Mouse (Mus musculus) MEL (cell line): ENCODE results near the gene Tmem164. TPM values are rescaled to one million over a fixed set of nuclear protein-coding genes. Genes with fewer than 3 reads are reported as not detected.

Experiments used
- DNase-seq: peaks from one replicate; pipeline ENCODE4 v3.0.0; 2011; ENCODE audit warnings: low read depth, low spot score
- H3K27ac ChIP-seq: 2 replicates; pipeline ENCODE4 v1.5.1; 2012; ENCODE audit warnings: low read depth, mild to moderate bottlenecking, control low read depth, low read length, moderate library complexity; ENCODE audit not compliant: control insufficient read depth
- H3K27me3 ChIP-seq, 2 experiments: fragments of 150-350 bp in 1 of 2; sonication (generic) in 1 of 2; 2 replicates each; pipeline ENCODE4 v1.6.1; 2012; ENCODE audit warnings: low read length in 2 of 2, mild to moderate bottlenecking in 2 of 2, improper control_type of control experiment in 1 of 2, moderate library complexity in 1 of 2; ENCODE audit not compliant: insufficient read depth in 2 of 2, control insufficient read depth in 1 of 2
- H3K36me3 ChIP-seq, 2 experiments: 2 replicates each; pipeline ENCODE4 v1.6.1; 2012 to 2014; ENCODE audit warnings: low read length in 2 of 2, improper control_type of control experiment in 1 of 2, inconsistent platforms in 1 of 2, mild to moderate bottlenecking in 1 of 2; ENCODE audit not compliant: insufficient read depth in 2 of 2, control insufficient read depth in 1 of 2
- H3K4me1 ChIP-seq, 2 experiments: fragments of 150-350 bp in 1 of 2; sonication (generic) in 1 of 2; 2 replicates each; pipeline ENCODE4 v1.6.1; 2012; ENCODE audit warnings: low read length in 2 of 2, improper control_type of control experiment in 1 of 2, mild to moderate bottlenecking in 1 of 2; ENCODE audit not compliant: insufficient read depth in 2 of 2, control insufficient read depth in 1 of 2
- H3K4me3 ChIP-seq, 2 experiments: fragments of 150-350 bp in 1 of 2; sonication (generic) in 1 of 2; 2 replicates each; pipeline ENCODE4 v1.5.1; 2012; ENCODE audit warnings: low read depth in 2 of 2, low read length in 2 of 2, mild to moderate bottlenecking in 2 of 2, moderate library complexity in 2 of 2, control low read depth in 1 of 2, improper control_type of control experiment in 1 of 2; ENCODE audit not compliant: control insufficient read depth in 1 of 2, insufficient read depth in 1 of 2
- H3K79me2 ChIP-seq: 2 replicates; pipeline ENCODE4 v1.6.1; 2012; ENCODE audit warnings: mild to moderate bottlenecking, low read length, moderate library complexity; ENCODE audit not compliant: control insufficient read depth, poor library complexity, insufficient read depth
- H3K9ac ChIP-seq: 2 replicates; pipeline ENCODE4 v1.6.1; 2012; ENCODE audit warnings: low read depth, mild to moderate bottlenecking, control low read depth, low read length, moderate library complexity; ENCODE audit not compliant: control insufficient read depth, poor library complexity, severe bottlenecking
- H3K9me3 ChIP-seq: fragments of 150-350 bp; sonication (generic); replicated peaks from 2 replicates; pipeline ENCODE4 v1.6.1; 2012; ENCODE audit warnings: mild to moderate bottlenecking, low read length, improper control_type of control experiment, moderate library complexity; ENCODE audit not compliant: insufficient read depth
- CHD1 ChIP-seq: IDR thresholded peaks from 2 replicates; pipeline ENCODE4 v1.6.1; 2012; ENCODE audit warnings: low read depth, mild to moderate bottlenecking, inconsistent platforms, low read length, improper control_type of control experiment
- CHD2 ChIP-seq: IDR thresholded peaks from 2 replicates; pipeline ENCODE4 v1.6.1; 2011; ENCODE audit warnings: low read length, improper control_type of control experiment
- CTCF ChIP-seq, 3 experiments: IDR thresholded peaks in 2 of 3; conservative IDR thresholded peaks in 1 of 3; 2 replicates each; pipeline ENCODE4 v1.5.1; 2011 to 2012; ENCODE audit warnings: low read length in 3 of 3, low read depth in 2 of 3, mild to moderate bottlenecking in 2 of 3, improper control_type of control experiment in 1 of 3, inconsistent platforms in 1 of 3, mixed read lengths in 1 of 3, moderate library complexity in 1 of 3; ENCODE audit not compliant: control insufficient read depth in 1 of 3, insufficient read depth in 1 of 3, poor library complexity in 1 of 3, severe bottlenecking in 1 of 3
- E2F4 ChIP-seq: IDR thresholded peaks from 2 replicates; pipeline ENCODE4 v1.6.1; 2011; ENCODE audit warnings: low read depth, low read length, improper control_type of control experiment, borderline replicate concordance
- ELF1 ChIP-seq: IDR thresholded peaks from 2 replicates; pipeline ENCODE4 v1.6.1; 2014; ENCODE audit warnings: low read depth, mild to moderate bottlenecking, inconsistent platforms, low read length, improper control_type of control experiment, moderate library complexity
- EP300 ChIP-seq, 2 experiments: IDR thresholded peaks; 2 replicates each; pipeline ENCODE4 v1.6.1; 2011; ENCODE audit warnings: improper control_type of control experiment in 2 of 2, low read length in 2 of 2, low read depth in 1 of 2, mild to moderate bottlenecking in 1 of 2
- ETS1 ChIP-seq: IDR thresholded peaks from 2 replicates; pipeline ENCODE4 v1.6.1; 2012; ENCODE audit warnings: low read depth, mild to moderate bottlenecking, inconsistent platforms, low read length, improper control_type of control experiment, moderate library complexity
- GABPA ChIP-seq: IDR thresholded peaks from 2 replicates; pipeline ENCODE4 v1.6.1; 2012; ENCODE audit warnings: low read depth, mild to moderate bottlenecking, inconsistent platforms, low read length, improper control_type of control experiment, moderate library complexity
- GATA1 ChIP-seq: IDR thresholded peaks from 2 replicates; pipeline ENCODE4 v1.6.1; 2011; ENCODE audit warnings: low read depth, low read length, improper control_type of control experiment
- HCFC1 ChIP-seq: IDR thresholded peaks from 2 replicates; pipeline ENCODE4 v1.6.1; 2012; ENCODE audit warnings: low read depth, mild to moderate bottlenecking, inconsistent platforms, low read length, improper control_type of control experiment, moderate library complexity
- JUND ChIP-seq: IDR thresholded peaks from 2 replicates; pipeline ENCODE4 v1.6.1; 2011; ENCODE audit warnings: low read depth, mild to moderate bottlenecking, improper control_type of control experiment, low read length
- KAT2A ChIP-seq: conservative IDR thresholded peaks from 2 replicates; pipeline ENCODE4 v1.6.1; 2012; ENCODE audit warnings: low read depth, low read length, improper control_type of control experiment, inconsistent platforms
- MAFK ChIP-seq: IDR thresholded peaks from 2 replicates; pipeline ENCODE4 v1.6.1; 2011; ENCODE audit warnings: low read depth, mild to moderate bottlenecking, low read length, improper control_type of control experiment, borderline replicate concordance
- MAX ChIP-seq: IDR thresholded peaks from 2 replicates; pipeline ENCODE4 v1.6.1; 2011; ENCODE audit warnings: low read length, improper control_type of control experiment
- MAZ ChIP-seq: IDR thresholded peaks from 2 replicates; pipeline ENCODE4 v1.6.1; 2012; ENCODE audit warnings: low read depth, mild to moderate bottlenecking, inconsistent platforms, low read length, improper control_type of control experiment
- MEF2A ChIP-seq: IDR thresholded peaks from 2 replicates; pipeline ENCODE4 v1.6.1; 2014; ENCODE audit warnings: low read depth, mild to moderate bottlenecking, inconsistent platforms, low read length, improper control_type of control experiment; ENCODE audit not compliant: poor library complexity, insufficient replicate concordance, severe bottlenecking; ENCODE audit errors: extremely low read depth
- MXI1 ChIP-seq: IDR thresholded peaks from 2 replicates; pipeline ENCODE4 v1.6.1; 2011; ENCODE audit warnings: mild to moderate bottlenecking, low read depth, low read length, improper control_type of control experiment
- MYB ChIP-seq: IDR thresholded peaks from 2 replicates; pipeline ENCODE4 v1.6.1; 2011; ENCODE audit warnings: mild to moderate bottlenecking, low read depth, low read length, improper control_type of control experiment
- MYC ChIP-seq: IDR thresholded peaks from 2 replicates; pipeline ENCODE4 v1.6.1; 2011; ENCODE audit warnings: low read depth, mild to moderate bottlenecking, low read length, improper control_type of control experiment, moderate library complexity
- NELFE ChIP-seq: IDR thresholded peaks from 2 replicates; pipeline ENCODE4 v1.6.1; 2011; ENCODE audit warnings: low read depth, low read length, improper control_type of control experiment
- NRF1 ChIP-seq: IDR thresholded peaks from 2 replicates; pipeline ENCODE4 v1.6.1; 2014; ENCODE audit warnings: low read depth, mild to moderate bottlenecking, inconsistent platforms, low read length, improper control_type of control experiment, moderate library complexity; ENCODE audit not compliant: poor library complexity, insufficient read depth, severe bottlenecking
- POLR2A ChIP-seq, 2 experiments: IDR thresholded peaks; 2 replicates each; pipeline ENCODE4 v1.6.1; 2011 to 2012; ENCODE audit warnings: low read length in 2 of 2, mild to moderate bottlenecking in 2 of 2, control low read depth in 1 of 2, improper control_type of control experiment in 1 of 2, low read depth in 1 of 2, moderate library complexity in 1 of 2; ENCODE audit not compliant: control insufficient read depth in 1 of 2, insufficient read depth in 1 of 2, poor library complexity in 1 of 2
- POLR2AphosphoS5 ChIP-seq: IDR thresholded peaks from 2 replicates; pipeline ENCODE4 v1.6.1; 2012; ENCODE audit warnings: low read depth, borderline replicate concordance, mild to moderate bottlenecking, inconsistent platforms, low read length, moderate library complexity, mixed read lengths
- RAD21 ChIP-seq: IDR thresholded peaks from 2 replicates; pipeline ENCODE4 v1.6.1; 2011; ENCODE audit warnings: mild to moderate bottlenecking, low read depth, low read length, improper control_type of control experiment
- RCOR1 ChIP-seq: IDR thresholded peaks from 2 replicates; pipeline ENCODE4 v1.6.1; 2012; ENCODE audit warnings: low read depth, mild to moderate bottlenecking, inconsistent platforms, low read length, improper control_type of control experiment
- SIN3A ChIP-seq: IDR thresholded peaks from 2 replicates; pipeline ENCODE4 v1.6.1; 2012; ENCODE audit warnings: low read length, improper control_type of control experiment, inconsistent platforms
- SMC3 ChIP-seq: IDR thresholded peaks from 2 replicates; pipeline ENCODE4 v1.6.1; 2011; ENCODE audit warnings: low read depth, low read length, improper control_type of control experiment
- TAL1 ChIP-seq: IDR thresholded peaks from 2 replicates; pipeline ENCODE4 v1.6.1; 2012; ENCODE audit warnings: mild to moderate bottlenecking, inconsistent platforms, low read length, moderate library complexity, mixed read lengths
- TCF12 ChIP-seq: IDR thresholded peaks from 2 replicates; pipeline ENCODE4 v1.6.1; 2014; ENCODE audit warnings: low read depth, mild to moderate bottlenecking, inconsistent platforms, low read length, improper control_type of control experiment, moderate library complexity
- UBTF ChIP-seq: IDR thresholded peaks from 2 replicates; pipeline ENCODE4 v1.6.1; 2012; ENCODE audit warnings: low read depth, mild to moderate bottlenecking, inconsistent platforms, low read length, improper control_type of control experiment, moderate library complexity, borderline replicate concordance; ENCODE audit not compliant: insufficient read depth
- USF1 ChIP-seq: IDR thresholded peaks from 2 replicates; pipeline ENCODE4 v1.6.1; 2014; ENCODE audit warnings: low read depth, mild to moderate bottlenecking, inconsistent platforms, low read length, improper control_type of control experiment, moderate library complexity
- USF2 ChIP-seq, 2 experiments: IDR thresholded peaks; 2 replicates each; pipeline ENCODE4 v1.6.1; 2011 to 2012; ENCODE audit warnings: improper control_type of control experiment in 2 of 2, low read length in 2 of 2, borderline replicate concordance in 1 of 2, inconsistent platforms in 1 of 2, low read depth in 1 of 2, mild to moderate bottlenecking in 1 of 2; ENCODE audit not compliant: insufficient read depth in 1 of 2
- ZC3H11A ChIP-seq: IDR thresholded peaks from 2 replicates; pipeline ENCODE4 v1.6.1; 2012; ENCODE audit warnings: low read depth, mild to moderate bottlenecking, inconsistent platforms, low read length, improper control_type of control experiment
- ZKSCAN1 ChIP-seq: IDR thresholded peaks from 2 replicates; pipeline ENCODE4 v1.6.1; 2012; ENCODE audit warnings: low read depth, mild to moderate bottlenecking, inconsistent platforms, low read length, improper control_type of control experiment, moderate library complexity
- ZMIZ1 ChIP-seq: IDR thresholded peaks from 2 replicates; pipeline ENCODE4 v1.6.1; 2012; ENCODE audit warnings: low read depth, mild to moderate bottlenecking, inconsistent platforms, low read length, improper control_type of control experiment, moderate library complexity
- ZNF384 ChIP-seq: IDR thresholded peaks from 2 replicates; pipeline ENCODE4 v1.6.1; 2012; ENCODE audit warnings: low read depth, mild to moderate bottlenecking, inconsistent platforms, low read length, improper control_type of control experiment
- polyA plus RNA-seq, 2 experiments: library from polyadenylated mRNA; stranded (reverse) in 1 of 2; unstranded in 1 of 2; fragments of >175 nt in 1 of 2; fragments of >200 nt in 1 of 2; gene quantifications; 2 replicates each; pipeline versions ENCODE4 v1.2.1 to v1.2.4; 2012; ENCODE audit warnings: low replicate concordance in 2 of 2, low read depth in 1 of 2; ENCODE audit not compliant: insufficient read length in 2 of 2, insufficient read depth in 1 of 2, missing spikeins in 1 of 2
- total RNA-seq: library from RNA; depleted of rRNA; stranded (reverse); fragments of 300-350 nt; gene quantifications from 2 replicates; pipeline ENCODE4 v1.2.3, GENCODE M21; 2012; rRNA removed

Tmem164 gene
- total RNA-seq (92.4 and 94.1 TPM in 2 replicates), polyA plus RNA-seq (10 to 100 TPM; 34.3 to 72.8 TPM)

- H3K27me3 ChIP-seq = no peaks in the 10 kb centered on the region
- no peaks in the 10 kb centered on the region for H3K9me3 ChIP-seq
- H3K27ac ChIP-seq = peak within 1 kb of the TSS; percentile 98
- H3K4me3 ChIP-seq = peak within 1 kb of the TSS; percentile 86 to 88
- peak within 1 kb of the TSS; percentile 89 for H3K9ac ChIP-seq
- peaks cover 0 to 53% of the 10 kb centered on the region in 2 experiments; a peak in 3 of 4 replicates for H3K36me3 ChIP-seq
- DNase-seq = peak; percentile 95
- peaks cover 45% of the 10 kb centered on the region for H3K79me2 ChIP-seq
- peaks cover 8 to 50% of the 10 kb centered on the region in 2 experiments for H3K4me1 ChIP-seq
- TF ChIP-seq ELF1 (no peak; the same call in 1 of the 2 replicates), ZNF384 (no peak), SMC3 (no peak), ZMIZ1 (no peak), MEF2A (no peak), GABPA (no peak), USF1 (no peak), ZC3H11A (no peak), RCOR1 (no peak), MXI1 (no peak), MAFK (no peak), USF2 (IDR thresholded peaks at IDR 0.05; ENCODE audit: borderline replicate concordance in 1 of 2, insufficient read depth in 1 of 2, low read depth in 1 of 2, low read length in 2 of 2) (no peak), GATA1 (no peak), POLR2A (IDR thresholded peaks at IDR 0.05; ENCODE audit: control insufficient read depth in 1 of 2, insufficient read depth in 1 of 2, low read depth in 1 of 2, low read length in 2 of 2, poor library complexity in 1 of 2) (peak; percentile 69 to 83; a peak in 3 of 4 replicates), CHD1 (no peak), ETS1 (peak; percentile 47; the same call in 1 of the 2 replicates), EP300 (IDR thresholded peaks at IDR 0.05; ENCODE audit: low read depth in 1 of 2, low read length in 2 of 2) (peak in 1 of 2 experiments; percentile 72; a peak in 2 of 4 replicates), POLR2AphosphoS5 (no peak; the same call in 1 of the 2 replicates), NELFE (peak; percentile 25), UBTF (no peak), NRF1 (no peak), MAZ (peak; percentile 98), CHD2 (no peak), CTCF (IDR thresholded peaks at IDR 0.05 in 2 of 3, conservative IDR thresholded peaks at IDR 0.05 in 1 of 3; ENCODE audit: control insufficient read depth in 1 of 3, insufficient read depth in 1 of 3, low read depth in 2 of 3, low read length in 3 of 3, poor library complexity in 1 of 3, severe bottlenecking in 1 of 3) (no peak), TCF12 (peak; percentile 59; the same call in 1 of the 2 replicates), TAL1 (no peak), HCFC1 (peak; percentile 61), ZKSCAN1 (no peak), E2F4 (no peak), MYB (no peak), MYC (no peak), KAT2A (no peak), JUND (no peak), MAX (no peak), SIN3A (peak; percentile 66), RAD21 (no peak)
Observed at GRCm38 (mm10) chrX:142681056-142681615, at the start of gene Tmem164. TSS of gene Tmem164 (plus strand) at chrX:142681406.
